Mouse (Mus musculus): ENCODE measurements around the gene Gm9970. TPM values are rescaled to one million over a fixed set of nuclear protein-coding genes. Genes with fewer than 3 reads are reported as not detected.

Gm9970 gene
- total RNA-seq, 2 experiments from 2014 or later = 0.97 TPM; not detected in 1

- no peak for DNase-seq
Observed at GRCm38 (mm10) chr5:31195671-31196070, 45.4 kb downstream of the Gm9970 start.

GRCm38 (mm10) chr5:31194486-31195485 lies 46.2 kb downstream of the Gm9970 start:
- DNase-seq = no peak

DNA sequence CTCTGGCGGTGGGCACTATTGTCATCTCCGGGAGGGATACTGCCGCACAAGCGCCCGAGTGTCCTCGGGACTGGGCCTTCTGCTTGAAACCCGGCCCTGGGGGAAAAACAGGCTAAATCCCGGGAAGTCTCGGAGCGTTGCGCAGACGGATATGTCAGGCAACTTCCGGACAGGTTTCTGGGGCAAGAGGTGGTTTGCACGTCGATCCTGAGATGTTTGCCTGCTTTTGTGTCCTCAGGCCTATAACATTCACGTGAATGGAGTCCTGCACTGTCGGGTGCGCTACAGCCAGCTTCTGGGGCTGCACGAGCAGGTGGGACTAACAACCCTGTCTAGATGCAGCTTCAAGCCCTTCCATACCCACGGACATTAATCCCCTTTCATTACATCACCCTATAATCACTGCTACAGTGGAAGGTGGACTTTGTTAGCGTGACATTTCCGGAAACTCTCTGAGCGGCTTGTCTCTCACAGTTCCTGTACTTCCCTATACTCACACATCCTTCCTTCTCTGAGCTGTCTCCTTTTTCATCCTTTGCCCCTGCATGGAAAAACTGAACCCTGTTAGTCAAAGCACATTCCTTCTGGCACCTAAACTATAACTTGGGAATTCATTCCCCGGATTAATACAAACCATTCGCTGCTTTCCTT lies 47.3 kb downstream of the Gm9970 start:
- DNase-seq = no peak

DNA sequence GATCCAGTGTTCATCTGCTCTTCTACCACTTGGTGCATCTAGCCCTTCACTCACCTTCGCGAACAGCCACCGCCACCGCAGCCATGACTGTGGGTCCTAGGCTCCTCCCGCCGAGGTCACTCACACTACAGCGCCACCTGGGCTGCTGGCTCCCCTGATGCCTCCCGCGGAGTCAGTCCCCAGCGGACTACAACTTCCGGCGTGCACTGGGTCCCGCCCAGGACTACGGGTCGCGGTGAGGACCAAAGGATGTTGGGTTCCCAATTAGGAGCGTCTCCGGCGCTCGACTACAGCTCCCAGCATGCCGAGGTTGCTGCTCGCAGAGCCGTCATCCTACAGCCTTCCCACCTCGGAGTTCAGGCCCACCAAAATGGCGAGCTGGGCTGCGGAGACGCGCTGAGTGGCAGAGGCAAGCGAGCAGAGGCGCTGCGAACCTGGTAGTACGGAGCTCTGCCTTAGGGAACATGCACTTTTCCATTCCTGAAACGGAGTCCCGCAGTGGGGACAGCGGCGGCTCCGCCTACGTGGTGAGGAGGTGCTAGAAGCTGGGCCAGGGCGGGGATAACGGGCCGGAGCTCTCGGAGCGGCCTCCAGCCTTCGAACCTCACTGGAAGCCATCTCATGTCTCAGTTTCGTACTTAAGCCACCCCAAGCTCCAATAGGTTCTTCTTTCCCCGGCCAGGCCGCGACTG lies 47.9 kb downstream of the Gm9970 start, which contains the start of the genes Snx17 and Eif2b4:
Gene Snx17 (plus strand): TSS at position 289 of the 692 bp plus-strand sequence.
Gene Eif2b4 (minus strand): TSS at position 492 of the 692 bp plus-strand sequence.
- DNase-seq = peak; percentile 100

- DNase-seq = peak; percentile 85
Observed at GRCm38 (mm10) chr5:31192045-31192938, 48.7 kb downstream of the Gm9970 start.

Other genes with a start within 250 kb of the Gm9970 start
- 100 to 1,000 TPM; 123 to 129 TPM for gene Atraid, start 192.9 kb downstream of the Gm9970 start, total RNA-seq (2021)
- gene Slc5a6, start 192.3 kb downstream of the Gm9970 start, total RNA-seq (2021) = 10 to 100 TPM; 14.1 to 16.0 TPM
- gene Cad, start 186.5 kb downstream of the Gm9970 start, total RNA-seq (2021) = 10 to 100 TPM; 29.3 to 41.2 TPM
- gene Dnajc5g, start 134.9 kb downstream of the Gm9970 start, total RNA-seq (2021) = not detected
- under 1 TPM; 0.60 to 0.76 TPM for gene Slc30a3, start 133.0 kb downstream of the Gm9970 start, total RNA-seq (2021)
- gene Trim54, start 124.5 kb downstream of the Gm9970 start, total RNA-seq (2021) = 10 to 100 TPM in 1 of 2 experiments, 1 to 10 TPM in 1; 3.3 to 16.1 TPM
- not detected for gene Ucn, start 102.4 kb downstream of the Gm9970 start, total RNA-seq (2021)
- 10 to 100 TPM; 42.3 to 46.1 TPM for gene Mpv17, start 87.0 kb downstream of the Gm9970 start, total RNA-seq (2021)
- 1 to 10 TPM; 1.5 to 2.8 TPM for gene Gm29609, start 61.3 kb downstream of the Gm9970 start, total RNA-seq (2021)
- gene Gtf3c2, start 61.1 kb downstream of the Gm9970 start, total RNA-seq (2021) = 10 to 100 TPM; 46.3 to 64.2 TPM
- 10 to 100 TPM; 79.2 to 90.3 TPM for gene Snx17, start 48.0 kb downstream of the Gm9970 start, total RNA-seq (2021)
- 10 to 100 TPM; 38.9 to 48.2 TPM for gene Eif2b4, start 47.8 kb downstream of the Gm9970 start, total RNA-seq (2021)
- 10 to 100 TPM; 23.0 to 23.7 TPM for gene Zfp513, start 38.9 kb downstream of the Gm9970 start, total RNA-seq (2021)
- 100 to 1,000 TPM; 125 to 127 TPM for gene Ppm1g, start 20.5 kb downstream of the Gm9970 start, total RNA-seq (2021)
- gene Nrbp1, start 368 bp downstream of the Gm9970 start, total RNA-seq (2021) = 10 to 100 TPM; 79.6 to 86.2 TPM
- gene Krtcap3, start 10.5 kb upstream of the Gm9970 start, total RNA-seq (2021) = 1 to 10 TPM; 3.0 to 4.9 TPM
- gene Ift172, start 49.9 kb upstream of the Gm9970 start, total RNA-seq (2021) = 10 to 100 TPM; 27.7 to 36.2 TPM
- 10 to 100 TPM in 1 of 2 experiments, 1 to 10 TPM in 1; 6.8 to 10.7 TPM for gene Fndc4, start 54.8 kb upstream of the Gm9970 start, total RNA-seq (2021)
- 10 to 100 TPM; 14.5 to 32.1 TPM for gene Gckr, start 56.2 kb upstream of the Gm9970 start, total RNA-seq (2021)
- 10 to 100 TPM; 17.8 to 26.0 TPM for gene Zfp512, start 211.2 kb upstream of the Gm9970 start, total RNA-seq (2021)
- under 1 TPM; 0.24 to 0.58 TPM for gene 4930548H24Rik, start 244.5 kb upstream of the Gm9970 start, total RNA-seq (2021)